Mouse (Mus musculus) forebrain, embryonic 15.5 days (tissue): ENCODE data around the gene Pnpo. TPM values are rescaled to one million over a fixed set of nuclear protein-coding genes. Genes with fewer than 3 reads are reported as not detected.

Source experiments
- polyA plus RNA-seq: library from polyadenylated mRNA; unstranded; fragments of >200 nt; fragmentation: Nextera tagmentation; extraction: Ambion mirVana; gene quantifications from 2 replicates; pipeline ENCODE4 v1.2.1, GENCODE M21; 2015

Pnpo gene
- polyA plus RNA-seq, 1 experiment from 2014 or later = 21.5 TPM

Other genes with a start within 250 kb of the Pnpo start
- gene Snx11, start 166.4 kb downstream of the Pnpo start, polyA plus RNA-seq = 45.4 and 45.8 TPM in 2 replicates
- 102 and 108 TPM in 2 replicates for gene Cbx1, start 154.9 kb downstream of the Pnpo start, polyA plus RNA-seq
- gene Nfe2l1, start 114.0 kb downstream of the Pnpo start, polyA plus RNA-seq = 55.7 and 59.6 TPM in 2 replicates
- gene Copz2, start 94.1 kb downstream of the Pnpo start, polyA plus RNA-seq = 12.2 and 13.5 TPM in 2 replicates
- gene Cdk5rap3, start 27.5 kb downstream of the Pnpo start, polyA plus RNA-seq = 106 and 109 TPM in 2 replicates
- 0.17 TPM in 1 of 2 replicates, not detected in the other for gene Prr15l, start 15.9 kb downstream of the Pnpo start, polyA plus RNA-seq
- gene Sp2, start 39.0 kb upstream of the Pnpo start, polyA plus RNA-seq = 14.9 and 16.1 TPM in 2 replicates
- gene Sp6, start 69.4 kb upstream of the Pnpo start, polyA plus RNA-seq = 0.10 and 0.43 TPM in 2 replicates
- 16.0 and 17.2 TPM in 2 replicates for gene Scrn2, start 86.0 kb upstream of the Pnpo start, polyA plus RNA-seq
- 2.9 and 4.6 TPM in 2 replicates for gene Lrrc46, start 97.4 kb upstream of the Pnpo start, polyA plus RNA-seq
- 57.0 and 58.4 TPM in 2 replicates for gene Mrpl10, start 97.6 kb upstream of the Pnpo start, polyA plus RNA-seq
- 10.2 and 10.5 TPM in 2 replicates for gene Osbpl7, start 106.6 kb upstream of the Pnpo start, polyA plus RNA-seq
- gene Tbx21, start 171.3 kb upstream of the Pnpo start, polyA plus RNA-seq = 0.22 and 0.42 TPM in 2 replicates
- gene Tbkbp1, start 207.5 kb upstream of the Pnpo start, polyA plus RNA-seq = 6.2 and 7.6 TPM in 2 replicates
- gene Kpnb1, start 243.9 kb upstream of the Pnpo start, polyA plus RNA-seq = 40.6 and 41.8 TPM in 2 replicates